Mouse (Mus musculus): ENCODE measurements around the gene Ksr1.

The Ksr1 gene

GRCm38 (mm10) chr11:78982042-78982441 is 164.2 kb downstream of the Ksr1 start:
- no peak for DNase-seq (ENCODE audit: low read depth, low spot score)

DNA sequence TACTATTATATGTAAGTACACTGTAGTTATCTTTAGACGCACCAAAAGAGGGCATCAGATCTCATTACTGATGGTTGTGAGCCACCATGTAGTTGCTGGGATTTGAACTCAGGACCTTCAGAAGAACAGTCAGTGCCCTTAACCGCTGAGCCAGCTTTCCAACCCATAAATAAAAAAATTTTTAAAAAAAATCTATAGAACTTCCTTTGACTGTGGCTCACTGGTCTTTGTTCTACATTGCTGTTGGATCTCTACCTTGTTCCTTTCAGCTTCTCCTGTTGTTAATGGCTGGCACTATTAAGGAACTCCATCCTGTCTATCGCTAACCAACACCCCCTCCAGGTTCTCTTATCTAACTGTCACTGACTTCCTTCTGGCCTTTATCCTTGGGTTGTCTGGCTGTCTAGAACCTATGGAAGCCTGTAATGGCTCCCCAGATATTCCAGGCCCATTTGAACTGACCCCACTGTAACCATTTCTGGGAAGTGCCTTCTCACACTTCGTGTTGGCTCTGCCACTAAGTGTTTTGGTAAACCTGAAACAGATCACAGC is 166.0 kb downstream of the Ksr1 start:
- no peak for DNase-seq (ENCODE audit: low read depth, low spot score)

DNA sequence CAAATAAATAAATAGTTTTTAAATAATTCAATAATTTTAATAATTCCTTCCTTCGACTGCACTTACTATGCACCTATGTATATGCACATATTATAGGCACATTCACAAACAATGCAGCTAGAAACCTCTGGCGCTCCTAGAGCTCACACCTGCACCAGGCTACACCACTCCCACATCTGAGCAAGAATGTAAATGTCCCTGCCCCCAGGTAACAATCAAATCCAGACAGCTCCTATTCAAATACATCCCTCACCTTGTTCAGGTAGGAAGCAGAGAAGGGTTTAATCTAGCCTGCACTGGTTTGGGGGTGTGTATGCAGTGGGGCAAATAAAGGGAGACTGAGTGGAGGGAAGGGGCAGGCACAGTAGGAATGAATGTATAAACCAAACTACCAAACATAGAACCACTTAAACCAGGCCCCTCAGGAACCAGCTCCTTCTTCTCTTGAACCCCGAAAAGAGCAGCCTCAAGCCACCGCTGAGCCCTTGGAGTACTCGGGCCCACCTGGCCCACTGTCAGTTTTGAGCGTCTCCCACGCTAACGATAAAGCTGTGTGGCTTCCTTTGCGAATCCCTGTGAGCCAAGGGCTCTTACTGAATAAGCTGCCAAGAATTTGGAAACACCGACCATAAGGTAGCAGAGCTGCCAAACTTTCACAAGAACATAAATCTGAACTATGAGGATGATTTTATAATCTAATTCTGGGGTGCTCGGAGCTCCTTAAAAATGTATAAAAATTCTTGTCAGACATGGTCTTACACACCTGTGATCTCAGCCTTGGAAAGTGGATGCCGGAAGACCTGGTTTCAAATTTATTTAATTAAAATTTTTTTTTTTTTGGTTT is 167.8 kb downstream of the Ksr1 start:
- no peak for DNase-seq (ENCODE audit: low read depth, low spot score)

GRCm38 (mm10) chr11:78976731-78977510 is 169.3 kb downstream of the Ksr1 start:
- no peak for DNase-seq (ENCODE audit: low read depth, low spot score)

- peak; percentile 83 for DNase-seq (ENCODE audit: low read depth, low spot score)
Measured at GRCm38 (mm10) chr11:78973381-78974150, 172.6 kb downstream of the Ksr1 start.

GRCm38 (mm10) chr11:78972811-78973351 is 173.3 kb downstream of the Ksr1 start:
- DNase-seq (ENCODE audit: low read depth, low spot score), result no peak

DNA sequence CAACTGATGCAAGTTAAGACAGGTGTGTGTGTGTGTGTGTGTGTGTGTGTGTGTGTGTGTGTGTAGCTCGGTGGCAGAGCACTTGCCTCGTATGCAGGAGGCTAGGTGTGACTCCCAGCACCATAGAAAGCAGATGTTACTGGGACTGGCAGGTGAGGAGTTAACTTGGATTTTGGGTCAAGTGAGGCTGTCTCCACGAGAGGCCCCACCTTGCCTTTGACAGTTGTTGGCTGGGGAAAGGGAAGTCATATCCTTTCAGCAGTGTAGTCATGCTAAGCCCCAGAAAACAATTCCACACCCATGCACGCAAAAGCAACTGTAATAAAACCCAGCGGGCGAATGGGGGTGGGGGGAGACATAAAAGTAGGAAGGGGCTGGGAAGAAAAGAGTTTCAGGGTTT is 173.9 kb downstream of the Ksr1 start:
- DNase-seq (ENCODE audit: low read depth, low spot score), result no peak

DNA sequence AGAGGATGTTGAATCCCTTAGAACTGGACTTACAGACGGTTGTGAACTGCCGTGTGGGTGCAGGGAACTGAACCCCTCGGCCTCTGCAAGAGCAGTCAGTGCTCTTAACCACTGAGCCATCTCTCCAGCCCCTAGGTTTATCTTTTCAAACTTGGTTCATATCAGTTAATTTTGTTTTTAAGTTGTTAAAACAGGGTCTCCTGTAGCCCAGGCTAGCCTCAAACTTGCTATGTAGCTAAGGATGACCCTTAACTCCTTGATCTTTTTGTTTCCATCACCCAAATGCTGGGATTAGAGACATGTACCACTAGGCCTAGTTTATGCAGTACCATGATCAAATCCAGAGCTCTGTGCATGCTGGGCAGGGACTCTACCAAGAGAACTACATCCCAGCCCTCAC is 174.5 kb downstream of the Ksr1 start:
- no peak for DNase-seq (ENCODE audit: low read depth, low spot score)

- no peak for DNase-seq (ENCODE audit: low read depth, low spot score)
Measured at GRCm38 (mm10) chr11:78971096-78971495, 175.1 kb downstream of the Ksr1 start.

GRCm38 (mm10) chr11:78968121-78968520 is 178.1 kb downstream of the Ksr1 start:
- no peak for DNase-seq (ENCODE audit: low read depth, low spot score)

DNA sequence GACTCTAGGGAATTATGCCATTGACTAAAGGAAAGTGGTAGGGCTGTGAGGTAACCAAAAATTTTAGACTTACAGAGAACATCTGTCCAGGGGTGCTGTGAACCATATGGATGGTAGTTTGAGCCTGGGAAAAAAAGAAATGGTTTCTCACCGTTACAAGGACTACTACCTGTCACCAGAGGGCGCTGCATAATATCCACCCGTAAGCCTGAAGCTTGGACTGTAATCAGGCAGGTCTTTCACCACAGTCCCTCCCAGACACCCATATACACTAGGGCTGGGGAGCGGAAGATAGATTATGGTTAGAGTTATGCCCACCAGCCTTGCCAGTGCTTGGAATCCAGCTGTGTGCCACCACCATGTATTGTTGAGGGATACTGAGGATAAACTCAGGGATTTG is 178.8 kb downstream of the Ksr1 start:
- no peak for DNase-seq (ENCODE audit: low read depth, low spot score)

All from skeletal muscle tissue, adult 2 months (tissue).